Mouse (Mus musculus) heart, adult 2 months (tissue): ENCODE data around the gene Ube3b. TPM values are rescaled to one million over a fixed set of nuclear protein-coding genes. Genes with fewer than 3 reads are reported as not detected.

Experiments
- DNase-seq, 2 experiments: peaks; one replicate each; pipeline ENCODE4 v3.0.0; 2021
- H3K27ac ChIP-seq: fragments of 200-600 bp; 2 replicates; pipeline ENCODE4 v1.8.1; 2022
- H3K27me3 ChIP-seq: fragments of 200-500 bp; 2 replicates; pipeline ENCODE4 v1.6.1; 2012; ENCODE audit warnings: mild to moderate bottlenecking, low read length, inconsistent platforms, mixed read lengths; ENCODE audit not compliant: control insufficient read depth, insufficient read depth
- H3K36me3 ChIP-seq: fragments of 200-500 bp; 2 replicates; pipeline ENCODE4 v1.6.1; 2012; ENCODE audit warnings: low read length, inconsistent platforms; ENCODE audit not compliant: control insufficient read depth, insufficient read depth
- H3K4me1 ChIP-seq: fragments of 200-500 bp; 2 replicates; pipeline ENCODE4 v1.6.1; 2011; ENCODE audit warnings: low read length; ENCODE audit not compliant: control insufficient read depth, insufficient read depth
- H3K4me3 ChIP-seq: fragments of 200-600 bp; 2 replicates; pipeline ENCODE4 v1.8.1; 2022
- H3K79me2 ChIP-seq: fragments of 200-500 bp; replicated peaks from 2 replicates; pipeline ENCODE4 v1.6.1; 2012; ENCODE audit warnings: mild to moderate bottlenecking, inconsistent platforms, low read length, moderate library complexity, mixed read lengths; ENCODE audit not compliant: control insufficient read depth, insufficient read depth
- H3K9ac ChIP-seq: fragments of 200-500 bp; 2 replicates; pipeline ENCODE4 v1.6.1; 2012; ENCODE audit warnings: low read depth, mild to moderate bottlenecking, control low read depth, inconsistent platforms, low read length, mixed read lengths
- CTCF ChIP-seq: fragments of 200-600 bp; IDR thresholded peaks from 2 replicates; pipeline ENCODE4 v1.8.1; 2022; ENCODE audit warnings: antibody characterized with exemption, mild to moderate bottlenecking, moderate library complexity
- EP300 ChIP-seq: fragments of 200-500 bp; IDR thresholded peaks from 2 replicates; pipeline ENCODE4 v1.6.1; 2011; ENCODE audit warnings: low read depth, low read length, control low read depth; ENCODE audit not compliant: insufficient read depth
- POLR2A ChIP-seq: fragments of 200-500 bp; IDR thresholded peaks from 2 replicates; pipeline ENCODE4 v1.6.1; 2011; ENCODE audit warnings: mild to moderate bottlenecking, low read depth, low read length, control low read depth; ENCODE audit not compliant: insufficient read depth
- WGBS: fragments of 180-500 bp; shearing (Covaris S2); methylation state at CpG from one replicate; pipeline ENCODE4 v1.1.7; 2018; 5-methylcytosine and 5-hydroxymethylcytosine counted together
- intact Hi-C: fragments of 180-260 bp; cut with DNase I; formaldehyde crosslinking; loops from one replicate; pipeline ENCODE4 v1.15.1; 2025
- polyA plus RNA-seq: library from polyadenylated mRNA; depleted of rRNA; stranded (reverse); fragments of >200 nt; gene quantifications from 2 replicates; pipeline ENCODE4 v1.2.3, GENCODE M21; 2012
- total RNA-seq, 2 experiments: library from RNA; stranded (reverse); gene quantifications; 2 replicates each; pipeline ENCODE4 v1.2.3; 2021

The Ube3b gene
- total and polyA plus RNA-seq, 3 experiments, result 84.2 to 101 (median 86.3) TPM

GRCm38 (mm10) chr5:114408846-114409245, 28.4 kb downstream of the Ube3b start:
- no peaks in the 10 kb centered on the region for H3K36me3 ChIP-seq
- no peak for DNase-seq
- TF ChIP-seq CTCF, result no peak
- no peak for TF ChIP-seq EP300
- no peak for TF ChIP-seq POLR2A
- no peak overlapping the region for H3K4me3 ChIP-seq
- H3K27me3 ChIP-seq, result no peaks in the 10 kb centered on the region
- H3K27ac ChIP-seq, result no peak overlapping the region
- H3K4me1 ChIP-seq, result peaks cover 3% of the 10 kb centered on the region
- H3K79me2 ChIP-seq, result no peaks in the 10 kb centered on the region
- no peak overlapping the region for H3K9ac ChIP-seq
- WGBS, result 91% methylated on average over 11 of the region's 11 CpGs
- intact Hi-C loops, result no loop called here

- Histone ChIP-seq H3K36me3 (no peaks in the 10 kb centered on the region), H3K4me1 (peaks cover 3% of the 10 kb centered on the region), H3K27ac (no peak overlapping the region), H3K9ac (no peak overlapping the region), H3K79me2 (no peaks in the 10 kb centered on the region), H3K27me3 (no peaks in the 10 kb centered on the region), H3K4me3 (no peak overlapping the region)
- no peak for DNase-seq
- TF ChIP-seq EP300, result no peak
- no peak for TF ChIP-seq CTCF
- TF ChIP-seq POLR2A, result no peak
- 88% methylated on average over 13 of the region's 13 CpGs for WGBS
- intact Hi-C loops, result no loop called here
Observed at GRCm38 (mm10) chr5:114410429-114410828, 30.0 kb downstream of the Ube3b start.

DNA sequence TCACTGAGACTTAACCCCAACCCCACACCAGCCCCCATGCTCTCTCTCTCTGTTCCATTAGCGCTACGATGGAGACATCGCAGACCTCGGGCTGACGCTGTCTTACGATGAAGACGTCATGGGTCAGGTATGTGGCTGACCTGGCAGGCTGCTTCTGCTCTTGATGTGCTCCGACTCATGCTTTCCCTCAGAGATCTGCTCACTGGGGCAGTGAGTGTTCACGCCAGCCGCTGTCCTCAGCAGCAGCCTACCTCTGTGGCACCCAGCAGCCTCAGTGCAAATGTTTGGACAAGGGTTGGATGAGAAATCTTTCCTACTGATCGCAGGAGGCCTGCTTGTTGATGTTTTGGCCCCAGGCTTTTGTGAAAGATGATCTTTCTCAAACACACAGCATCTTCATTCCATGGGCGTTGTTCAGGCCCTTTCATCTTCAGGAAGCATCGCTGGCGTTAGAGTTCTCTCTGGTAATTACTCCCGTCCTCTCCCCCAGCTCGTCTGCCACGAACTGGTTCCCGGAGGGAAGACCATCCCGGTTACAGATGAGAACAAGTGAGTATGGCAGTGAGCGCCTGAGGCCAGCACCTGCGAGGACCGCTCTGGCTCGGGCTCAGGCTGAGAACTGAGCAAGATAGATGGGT, 32.1 kb downstream of the Ube3b start:
- no peak for TF ChIP-seq CTCF
- 87% methylated on average over 23 of the region's 23 CpGs for WGBS
- Histone ChIP-seq H3K36me3 (no peaks in the 10 kb centered on the region), H3K79me2 (no peaks in the 10 kb centered on the region), H3K27ac (no peak overlapping the region), H3K4me3 (no peak overlapping the region), H3K4me1 (peaks cover 3% of the 10 kb centered on the region), H3K9ac (no peak overlapping the region), H3K27me3 (no peaks in the 10 kb centered on the region)
- intact Hi-C loops, result no loop called here
- DNase-seq, result no peak

DNA sequence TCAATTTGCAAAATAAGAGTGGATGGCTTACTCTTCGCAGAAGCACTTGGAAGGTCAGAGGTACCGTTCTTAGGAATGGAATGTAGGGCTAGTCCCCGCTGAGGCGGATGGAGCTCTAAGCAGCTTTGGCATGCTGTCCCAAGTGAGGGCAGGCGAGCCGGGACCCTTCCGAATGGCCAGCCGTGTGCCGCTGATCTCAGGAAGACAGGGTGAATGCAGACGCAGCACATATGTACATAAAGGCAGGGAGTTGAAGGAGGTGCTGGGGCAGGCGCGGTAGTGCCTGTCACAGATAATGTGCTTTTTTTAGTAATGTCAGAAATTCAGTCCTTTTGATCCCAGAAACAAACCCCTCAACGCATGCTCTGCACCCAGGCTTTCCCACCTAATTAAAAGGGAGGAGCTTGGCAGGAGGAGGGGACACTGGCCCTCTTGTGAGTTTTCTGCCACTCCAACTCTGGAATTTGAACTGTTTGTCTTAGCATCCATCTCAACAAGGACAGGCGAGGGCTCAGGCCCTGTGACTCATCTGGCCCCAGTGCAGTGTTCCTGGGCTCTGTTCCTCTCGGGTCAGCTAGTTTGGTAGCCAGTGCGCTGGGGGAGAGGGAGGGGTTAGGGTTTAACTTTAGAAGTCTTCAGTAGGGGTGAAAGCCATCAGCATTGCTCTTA, 32.8 kb downstream of the Ube3b start:
- no peaks in the 10 kb centered on the region for H3K27me3 ChIP-seq
- no peak for TF ChIP-seq CTCF
- TF ChIP-seq EP300, result 0 out of 2 replicates have a peak, but pooled peaks have one; percentile 9
- no peak for TF ChIP-seq POLR2A

DNA sequence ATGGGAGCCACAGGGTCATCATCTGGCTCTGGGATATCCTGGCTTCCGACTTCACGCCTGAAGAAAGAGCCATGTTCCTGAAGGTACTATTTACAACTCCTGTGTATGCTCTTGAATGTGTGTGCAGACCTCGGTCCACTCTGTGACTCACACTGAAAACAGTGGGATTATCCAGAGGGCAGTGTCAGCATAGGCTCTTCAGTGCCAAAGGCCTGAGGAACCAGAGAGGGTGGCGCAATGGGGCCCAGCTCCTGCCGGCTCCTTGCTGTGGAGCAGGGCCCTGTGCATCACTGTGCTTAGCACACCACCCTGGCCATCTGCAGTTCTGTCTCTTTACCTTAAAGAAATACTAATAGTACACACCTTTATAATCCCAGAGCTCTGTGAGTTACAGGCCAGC, 35.2 kb downstream of the Ube3b start:
- H3K9ac ChIP-seq, result no peak overlapping the region
- H3K27ac ChIP-seq, result no peak overlapping the region
- TF ChIP-seq EP300, result no peak
- TF ChIP-seq POLR2A, result no peak
- no peak for TF ChIP-seq CTCF
- no peaks in the 10 kb centered on the region for H3K27me3 ChIP-seq
- H3K4me1 ChIP-seq, result peaks cover 3% of the 10 kb centered on the region
- WGBS, result 86% methylated on average over 5 of the region's 5 CpGs
- H3K4me3 ChIP-seq, result no peak overlapping the region
- no peaks in the 10 kb centered on the region for H3K79me2 ChIP-seq
- no peaks in the 10 kb centered on the region for H3K36me3 ChIP-seq
- intact Hi-C loops, result no loop called here
- DNase-seq, result no peak

More for the DNA sequence above, 32.8 kb downstream of the Ube3b start:
- 62% methylated on average over 16 of the region's 16 CpGs for WGBS
- intact Hi-C loops, result no loop called here
- Histone ChIP-seq H3K4me3 (no peak overlapping the region), H3K79me2 (no peaks in the 10 kb centered on the region), H3K36me3 (no peaks in the 10 kb centered on the region), H3K9ac (no peak overlapping the region), H3K4me1 (peaks cover 3% of the 10 kb centered on the region), H3K27ac (no peak overlapping the region)
- peak in 1 of 2 experiments; percentile 52 for DNase-seq

DNA sequence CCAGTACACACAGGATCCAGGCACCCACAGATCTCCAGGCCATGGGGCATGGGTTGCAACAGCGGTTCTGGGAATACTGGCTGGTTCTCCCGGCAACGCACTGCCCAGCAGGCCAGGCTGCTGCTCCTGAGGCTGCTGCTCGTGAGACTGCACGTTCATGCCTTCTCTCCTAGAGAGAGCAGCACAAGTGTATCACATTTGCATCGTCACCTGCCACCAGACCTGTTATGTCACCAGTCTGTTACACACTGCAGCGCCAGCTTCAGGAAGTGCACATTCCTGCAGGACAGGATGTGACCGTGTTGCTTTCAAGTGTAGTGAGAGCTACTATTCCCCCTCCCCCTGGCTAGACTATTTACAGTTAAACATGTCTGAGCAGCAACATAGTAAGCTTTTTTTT, 36.4 kb downstream of the Ube3b start:
- Histone ChIP-seq H3K4me3 (no peak overlapping the region), H3K27ac (no peak overlapping the region), H3K4me1 (peaks cover 3% of the 10 kb centered on the region), H3K36me3 (no peaks in the 10 kb centered on the region), H3K79me2 (no peaks in the 10 kb centered on the region), H3K27me3 (no peaks in the 10 kb centered on the region), H3K9ac (no peak overlapping the region)
- WGBS, result 59% methylated on average over 8 of the region's 8 CpGs
- intact Hi-C loops, result no loop called here
- no peak for DNase-seq
- TF ChIP-seq POLR2A (no peak), CTCF (no peak), EP300 (no peak)
